Mouse (Mus musculus) midbrain, postnatal 0 days (tissue): ENCODE measurements around the gene R3hdm2. TPM values are rescaled to one million over a fixed set of nuclear protein-coding genes. Genes with fewer than 3 reads are reported as not detected.
A peak's percentile ranks its signal among the peaks of the same experiment; 100 is the strongest.

Experiments
- ATAC-seq: fragments of 200-750 bp; cut with Nextera tagmentation; 2 replicates; pipeline ENCODE4 v1.8.0; 2017; ENCODE audit warnings: moderate number of reproducible peaks, mild to moderate bottlenecking, moderate TSS enrichment, moderate library complexity; ENCODE audit not compliant: low FRiP score
- DNase-seq: peaks from one replicate; pipeline ENCODE4 v3.0.0-alpha.2; 2015; ENCODE audit warnings: low spot score
- H3K27ac ChIP-seq: fragments of 300-500 bp; sonication (generic); 2 replicates; pipeline ENCODE4 v1.5.1; 2014; ENCODE audit warnings: low read depth, mild to moderate bottlenecking, low read length, mixed read lengths
- H3K27me3 ChIP-seq: fragments of 300-500 bp; sonication (generic); 2 replicates; pipeline ENCODE4 v1.6.1; 2014; ENCODE audit warnings: low read length, control low read depth, mixed read lengths; ENCODE audit not compliant: insufficient read depth
- H3K36me3 ChIP-seq: fragments of 300-500 bp; sonication (generic); 2 replicates; pipeline ENCODE4 v1.6.1; 2014; ENCODE audit warnings: low read length, control low read depth, mixed read lengths; ENCODE audit not compliant: insufficient read depth
- H3K4me1 ChIP-seq: fragments of 300-500 bp; sonication (generic); 2 replicates; pipeline ENCODE4 v1.6.1; 2014; ENCODE audit warnings: mild to moderate bottlenecking, control low read depth, antibody characterized with exemption, low read length, mixed read lengths; ENCODE audit not compliant: insufficient read depth
- H3K4me2 ChIP-seq: fragments of 300-500 bp; sonication (generic); 2 replicates; pipeline ENCODE4 v1.6.1; 2014; ENCODE audit warnings: low read depth, mild to moderate bottlenecking, low read length, mixed read lengths; ENCODE audit not compliant: poor library complexity, severe bottlenecking
- H3K4me3 ChIP-seq: fragments of 300-500 bp; sonication (generic); 2 replicates; pipeline ENCODE4 v1.5.1; 2014; ENCODE audit warnings: low read depth, mild to moderate bottlenecking, low read length, moderate library complexity
- H3K9ac ChIP-seq: fragments of 300-500 bp; sonication (generic); replicated peaks from 2 replicates; pipeline ENCODE4 v1.6.1; 2014; ENCODE audit warnings: mild to moderate bottlenecking, low read length, moderate library complexity, mixed read lengths; ENCODE audit not compliant: poor library complexity, severe bottlenecking
- H3K9me3 ChIP-seq: fragments of 300-500 bp; sonication (generic); 2 replicates; pipeline ENCODE4 v1.6.1; 2016; ENCODE audit warnings: low read length, control low read depth
- CTCF ChIP-seq: IDR thresholded peaks from 2 replicates; pipeline ENCODE4 v1.5.1; 2016; ENCODE audit warnings: antibody characterized with exemption, mild to moderate bottlenecking
- WGBS: fragments of 180-500 bp; shearing (Covaris S2); extraction: QIAGEN DNeasy Blood & Tissue Kit; methylation state at CpG from one replicate; pipeline ENCODE4 v1.1.7; 2014; 5-methylcytosine and 5-hydroxymethylcytosine counted together
- polyA plus RNA-seq: library from polyadenylated mRNA; unstranded; fragments of >200 nt; fragmentation: Nextera tagmentation; extraction: Ambion mirVana; gene quantifications from 2 replicates; pipeline ENCODE4 v1.2.1, GENCODE M21; 2015
- total RNA-seq: library from RNA; depleted of rRNA; stranded (reverse); fragments of >200 nt; gene quantifications from 2 replicates; pipeline ENCODE4 v1.2.3, GENCODE M21; 2014

Gene R3hdm2
- total and polyA plus RNA-seq, 2 experiments from 2014 or later: 40.0 to 52.0 TPM

GRCm38 (mm10) chr10:127476541-127476940 lies 96.4 kb downstream of the R3hdm2 start:
- no peaks in the 10 kb centered on the region for H3K27me3 ChIP-seq
- H3K36me3 ChIP-seq: peaks cover 33% of the 10 kb centered on the region
- H3K4me3 ChIP-seq: no peak overlapping the region
- H3K4me2 ChIP-seq: no peak overlapping the region
- no peak overlapping the region for H3K27ac ChIP-seq
- no peak for TF ChIP-seq CTCF
- H3K4me1 ChIP-seq: no peaks in the 10 kb centered on the region
- no peak for ATAC-seq
- DNase-seq: no peak
- H3K9me3 ChIP-seq: no peaks in the 10 kb centered on the region
- 93% methylated on average over 3 of the region's 3 CpGs for WGBS
- H3K9ac ChIP-seq: no peak overlapping the region

- DNase-seq: no peak
- TF ChIP-seq CTCF: no peak
- no peak overlapping the region for H3K27ac ChIP-seq
- ATAC-seq: no peak
- H3K27me3 ChIP-seq: no peaks in the 10 kb centered on the region
- no peaks in the 10 kb centered on the region for H3K9me3 ChIP-seq
- H3K4me3 ChIP-seq: no peak overlapping the region
- H3K4me2 ChIP-seq: no peak overlapping the region
- H3K36me3 ChIP-seq: peaks cover 35% of the 10 kb centered on the region
- 83% methylated on average over 7 of the region's 7 CpGs for WGBS
- H3K9ac ChIP-seq: no peak overlapping the region
- no peaks in the 10 kb centered on the region for H3K4me1 ChIP-seq
Measured at GRCm38 (mm10) chr10:127477301-127477700, 97.2 kb downstream of the R3hdm2 start.

GRCm38 (mm10) chr10:127479131-127479530 lies 99.0 kb downstream of the R3hdm2 start:
- WGBS: 95% methylated on average over 4 of the region's 4 CpGs
- ATAC-seq (no peak), DNase-seq (peak; percentile 72)
- peaks cover 41% of the 10 kb centered on the region for H3K36me3 ChIP-seq
- no peaks in the 10 kb centered on the region for H3K9me3 ChIP-seq
- H3K4me2 ChIP-seq: no peak overlapping the region
- H3K4me1 ChIP-seq: no peaks in the 10 kb centered on the region
- no peak overlapping the region for H3K4me3 ChIP-seq
- no peak overlapping the region for H3K9ac ChIP-seq
- peak; percentile 79 for TF ChIP-seq CTCF
- no peaks in the 10 kb centered on the region for H3K27me3 ChIP-seq
- H3K27ac ChIP-seq: no peak overlapping the region

GRCm38 (mm10) chr10:127480833-127481813 lies 101.0 kb downstream of the R3hdm2 start:
- ATAC-seq (no peak), DNase-seq (no peak)
- 86% methylated on average over 19 of the region's 19 CpGs for WGBS
- Histone ChIP-seq H3K4me3 (no peak overlapping the region), H3K4me1 (no peaks in the 10 kb centered on the region), H3K27ac (no peak overlapping the region), H3K4me2 (no peak overlapping the region), H3K36me3 (peaks cover 48% of the 10 kb centered on the region), H3K9me3 (no peaks in the 10 kb centered on the region), H3K27me3 (no peaks in the 10 kb centered on the region), H3K9ac (no peak overlapping the region)
- TF ChIP-seq CTCF: no peak

GRCm38 (mm10) chr10:127485235-127485634 lies 105.1 kb downstream of the R3hdm2 start:
- Histone ChIP-seq H3K27ac (no peak overlapping the region), H3K4me3 (no peak overlapping the region), H3K4me1 (no peaks in the 10 kb centered on the region), H3K9me3 (no peaks in the 10 kb centered on the region), H3K9ac (no peak overlapping the region), H3K4me2 (no peak overlapping the region), H3K36me3 (peaks cover 52% of the 10 kb centered on the region), H3K27me3 (no peaks in the 10 kb centered on the region)
- 93% methylated on average over 10 of the region's 10 CpGs for WGBS
- DNase-seq (no peak), ATAC-seq (no peak)
- TF ChIP-seq CTCF: no peak

- H3K4me3 ChIP-seq: no peak overlapping the region
- H3K27ac ChIP-seq: no peak overlapping the region
- ATAC-seq (no peak), DNase-seq (no peak)
- H3K9ac ChIP-seq: no peak overlapping the region
- no peaks in the 10 kb centered on the region for H3K27me3 ChIP-seq
- H3K36me3 ChIP-seq: peaks cover 43% of the 10 kb centered on the region
- no peaks in the 10 kb centered on the region for H3K9me3 ChIP-seq
- TF ChIP-seq CTCF: no peak
- WGBS: 82% methylated on average over 7 of the region's 7 CpGs
- H3K4me2 ChIP-seq: no peak overlapping the region
- no peaks in the 10 kb centered on the region for H3K4me1 ChIP-seq
Measured at GRCm38 (mm10) chr10:127488856-127489255, 108.7 kb downstream of the R3hdm2 start.
